ENCODE assay signal across 20 mouse cellular contexts in genomic region chr4:138310311-138310910, GRCm38 (mm10). TPM values are rescaled to one million over a fixed set of nuclear protein-coding genes. Genes with fewer than 3 reads are reported as not detected.
"Had no signal": no experiment of that assay in that cellular context is flagged by ENCODE, and none has a peak within 500 bp of the region (broad histone marks: within the 10 kb centered on the region; RNA-seq: fewer than 3 reads in every experiment).

No protein-coding gene starts in this region.

- H3K27me3 ChIP-seq: liver, embryonic 15.5 days; lung, embryonic 15.5 days; megakaryocyte, embryonic 14.5 days; midbrain, embryonic 12.5 days; midbrain, embryonic 15.5 days; neural tube, embryonic 13.5 days; neural tube, embryonic 15.5 days had no signal

- H3K4me3 ChIP-seq: liver, embryonic 15.5 days; lung, embryonic 15.5 days; megakaryocyte, embryonic 14.5 days; midbrain, embryonic 12.5 days; midbrain, embryonic 15.5 days; neural tube, embryonic 13.5 days; neural tube, embryonic 15.5 days had no signal

- H3K9ac ChIP-seq: liver, embryonic 15.5 days; liver, postnatal 0 days; lung, embryonic 15.5 days; midbrain, embryonic 12.5 days; midbrain, embryonic 15.5 days; neural tube, embryonic 13.5 days; neural tube, embryonic 15.5 days had no signal

- DNase-seq: liver, postnatal 0 days; lung, adult 2 months; lung, postnatal 14 days; lung, postnatal 36 days; retina, postnatal 1 day; right cerebral cortex, adult 18-20 months; right cerebral cortex, postnatal 25 days; right cerebral cortex, postnatal 4 days; spleen, adult 18-20 months; thymus, adult 2 months; thymus, postnatal 25 days; thymus, postnatal 4 days had no signal

- H3K9me3 ChIP-seq: liver, embryonic 15.5 days; lung, embryonic 15.5 days; megakaryocyte, embryonic 14.5 days; midbrain, embryonic 12.5 days; midbrain, embryonic 15.5 days; neural tube, embryonic 13.5 days; neural tube, embryonic 15.5 days had no signal

- H3K27ac ChIP-seq: liver, embryonic 15.5 days; lung, embryonic 15.5 days; macrophage; midbrain, embryonic 12.5 days; midbrain, embryonic 15.5 days; neural tube, embryonic 13.5 days; neural tube, embryonic 15.5 days had no signal

- H3K4me2 ChIP-seq: liver, embryonic 15.5 days; lung, embryonic 15.5 days; midbrain, embryonic 12.5 days; midbrain, embryonic 15.5 days; neural tube, embryonic 13.5 days; neural tube, embryonic 15.5 days had no signal

RNA-seq across cellular contexts. Expression of gene Cda, which starts 57.4 kb away (rescaled TPM):
- polyA plus RNA-seq: macrophage had no signal
